Mouse (Mus musculus): ENCODE measurements around the gene Pccb. TPM values are rescaled to one million over a fixed set of nuclear protein-coding genes. Genes with fewer than 3 reads are reported as not detected.

Pccb gene
- polyA plus RNA-seq, 1 experiment, result 20.9 TPM

DNA sequence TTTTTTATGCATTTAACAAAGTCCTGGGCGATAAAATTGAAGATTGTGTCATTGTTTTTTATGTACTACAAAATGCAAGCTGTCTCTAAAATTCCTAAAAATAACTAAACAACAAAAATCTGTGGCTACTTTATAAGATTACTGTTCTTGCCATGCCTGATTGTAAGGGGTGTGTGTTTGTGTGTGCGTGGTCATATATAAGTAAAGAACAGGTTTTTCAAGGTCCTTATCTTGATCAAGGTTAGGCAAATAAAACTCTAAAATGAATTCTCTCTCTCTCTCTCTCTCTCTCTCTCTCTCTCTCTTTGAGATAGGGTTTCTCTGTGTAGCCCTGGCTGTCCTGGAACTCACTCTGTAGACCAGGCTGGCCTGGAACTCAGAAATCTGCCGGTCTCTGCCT is 17.3 kb upstream of the Pccb start:
- no peak for TF ChIP-seq CTCF (IDR thresholded peaks at IDR 0.05; ENCODE audit: extremely low read depth, insufficient read depth, insufficient read length, insufficient replicate concordance)
- TF ChIP-seq POLR2A (IDR thresholded peaks at IDR 0.05; ENCODE audit: low read depth, low read length), result no peak
- Histone ChIP-seq H3K36me3 (ENCODE audit: control insufficient read depth, insufficient read depth, low read length) (no peaks in the 10 kb centered on the region), H3K27me3 (ENCODE audit: control insufficient read depth, insufficient read depth, low read length) (no peaks in the 10 kb centered on the region; the same call in 1 of the 2 replicates), H3K27ac (ENCODE audit: insufficient read depth, low read length) (no peak overlapping the region), H3K4me1 (ENCODE audit: control insufficient read depth, insufficient read depth, insufficient read length) (no peaks in the 10 kb centered on the region), H3K4me3 (ENCODE audit: extremely low read depth, insufficient read depth, insufficient read length) (no peak overlapping the region)
- WGBS, result 92% methylated on average over 3 of the region's 3 CpGs
- no peak for DNase-seq (ENCODE audit: low read depth in 1 of 2, low spot score in 2 of 2)

DNA sequence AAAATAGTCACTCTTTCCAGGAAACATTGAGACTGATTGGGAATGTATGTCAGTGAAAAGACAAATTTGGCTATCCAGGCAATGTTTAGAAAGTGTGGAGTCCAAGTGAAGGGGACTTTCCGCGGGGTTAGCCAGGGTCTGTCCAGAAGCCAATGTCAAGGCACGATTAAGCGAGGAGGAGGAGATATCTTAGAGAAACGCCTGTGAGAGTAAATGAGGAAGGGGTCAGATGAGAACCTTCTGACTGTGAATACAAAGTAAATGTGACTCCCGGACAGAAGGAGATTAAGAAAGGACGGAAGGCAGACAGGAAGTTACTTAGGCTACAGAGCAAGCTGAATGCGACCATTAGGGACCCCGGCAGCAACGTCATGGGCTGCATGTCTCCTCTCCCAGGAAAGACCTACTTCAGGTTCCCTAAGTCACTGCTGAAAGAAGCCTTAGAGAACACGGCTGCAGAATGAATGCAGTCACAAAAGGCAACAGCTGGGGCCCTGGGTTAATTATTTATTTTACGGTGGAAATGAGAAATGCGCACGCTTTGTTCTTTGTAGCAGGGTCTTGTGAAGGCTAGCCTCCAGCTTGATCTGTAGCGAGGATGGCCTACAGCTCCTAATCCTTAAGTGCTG is 11.1 kb upstream of the Pccb start:
- Histone ChIP-seq H3K4me3 (ENCODE audit: extremely low read depth, insufficient read depth, insufficient read length) (no peak overlapping the region), H3K36me3 (ENCODE audit: control insufficient read depth, insufficient read depth, low read length) (no peaks in the 10 kb centered on the region), H3K27me3 (ENCODE audit: control insufficient read depth, insufficient read depth, low read length) (no peaks in the 10 kb centered on the region), H3K4me1 (ENCODE audit: control insufficient read depth, insufficient read depth, insufficient read length) (no peaks in the 10 kb centered on the region), H3K27ac (ENCODE audit: insufficient read depth, low read length) (0 out of 2 replicates have a peak overlapping the region, but pooled peaks have one; percentile 5)
- 35% methylated on average over 15 of the region's 15 CpGs for WGBS
- no peak for DNase-seq (ENCODE audit: low read depth in 1 of 2, low spot score in 2 of 2)
- no peak for TF ChIP-seq CTCF (IDR thresholded peaks at IDR 0.05; ENCODE audit: extremely low read depth, insufficient read depth, insufficient read length, insufficient replicate concordance)
- TF ChIP-seq POLR2A (IDR thresholded peaks at IDR 0.05; ENCODE audit: low read depth, low read length), result no peak

DNA sequence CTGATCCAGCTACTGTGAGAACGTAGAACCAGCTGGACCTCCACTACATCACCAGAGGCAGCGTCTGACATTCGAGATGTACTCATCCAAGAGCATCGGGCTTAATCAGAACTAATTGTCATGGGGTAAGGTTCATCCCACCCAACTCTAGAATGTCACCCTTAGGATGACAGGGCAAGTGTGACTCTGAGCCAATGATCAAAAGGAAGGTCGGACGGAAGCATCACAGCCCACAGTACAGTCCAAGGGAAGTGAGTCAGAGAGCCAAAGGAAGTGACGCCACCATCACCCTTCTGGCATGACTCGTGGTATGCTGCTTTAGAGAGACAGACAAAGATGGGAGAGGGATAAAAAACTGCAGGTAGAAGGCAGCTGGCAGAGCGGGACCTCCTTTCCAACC is 7.6 kb upstream of the Pccb start:
- Histone ChIP-seq H3K27ac (ENCODE audit: insufficient read depth, low read length) (no peak overlapping the region), H3K4me1 (ENCODE audit: control insufficient read depth, insufficient read depth, insufficient read length) (no peaks in the 10 kb centered on the region; the same call in 1 of the 2 replicates), H3K36me3 (ENCODE audit: control insufficient read depth, insufficient read depth, low read length) (no peaks in the 10 kb centered on the region), H3K4me3 (ENCODE audit: extremely low read depth, insufficient read depth, insufficient read length) (no peak overlapping the region), H3K27me3 (ENCODE audit: control insufficient read depth, insufficient read depth, low read length) (no peaks in the 10 kb centered on the region)
- no peak for DNase-seq (ENCODE audit: low read depth in 1 of 2, low spot score in 2 of 2)
- WGBS, result 73% methylated on average over 9 of the region's 9 CpGs
- no peak for TF ChIP-seq CTCF (IDR thresholded peaks at IDR 0.05; ENCODE audit: extremely low read depth, insufficient read depth, insufficient read length, insufficient replicate concordance)
- no peak for TF ChIP-seq POLR2A (IDR thresholded peaks at IDR 0.05; ENCODE audit: low read depth, low read length)

DNA sequence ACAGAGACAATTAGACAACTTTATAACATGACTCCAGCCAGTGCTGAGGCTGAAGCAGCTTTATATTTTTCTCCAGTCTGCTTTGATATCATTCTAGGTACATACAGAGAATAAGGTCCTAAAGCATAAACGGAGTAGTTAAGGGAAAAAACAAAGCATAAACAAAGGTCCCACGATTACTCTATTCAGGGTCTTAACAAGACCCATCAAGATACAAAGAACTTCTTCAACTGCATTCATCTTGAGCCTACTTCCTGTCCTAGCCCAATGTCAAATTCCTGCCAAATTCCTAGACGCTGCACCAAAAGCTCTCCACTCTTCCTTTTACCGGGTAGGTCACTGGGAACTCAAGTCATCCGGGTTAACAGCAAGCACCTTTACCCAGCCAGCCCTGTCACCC is 6.8 kb upstream of the Pccb start:
- Histone ChIP-seq H3K27me3 (ENCODE audit: control insufficient read depth, insufficient read depth, low read length) (no peaks in the 10 kb centered on the region), H3K36me3 (ENCODE audit: control insufficient read depth, insufficient read depth, low read length) (no peaks in the 10 kb centered on the region), H3K27ac (ENCODE audit: insufficient read depth, low read length) (no peak overlapping the region), H3K4me1 (ENCODE audit: control insufficient read depth, insufficient read depth, insufficient read length) (no peaks in the 10 kb centered on the region; the same call in 1 of the 2 replicates), H3K4me3 (ENCODE audit: extremely low read depth, insufficient read depth, insufficient read length) (no peak overlapping the region)
- TF ChIP-seq POLR2A (IDR thresholded peaks at IDR 0.05; ENCODE audit: low read depth, low read length), result no peak
- no peak for TF ChIP-seq CTCF (IDR thresholded peaks at IDR 0.05; ENCODE audit: extremely low read depth, insufficient read depth, insufficient read length, insufficient replicate concordance)
- 82% methylated on average over 5 of the region's 5 CpGs for WGBS
- no peak for DNase-seq (ENCODE audit: low read depth in 1 of 2, low spot score in 2 of 2)

DNA sequence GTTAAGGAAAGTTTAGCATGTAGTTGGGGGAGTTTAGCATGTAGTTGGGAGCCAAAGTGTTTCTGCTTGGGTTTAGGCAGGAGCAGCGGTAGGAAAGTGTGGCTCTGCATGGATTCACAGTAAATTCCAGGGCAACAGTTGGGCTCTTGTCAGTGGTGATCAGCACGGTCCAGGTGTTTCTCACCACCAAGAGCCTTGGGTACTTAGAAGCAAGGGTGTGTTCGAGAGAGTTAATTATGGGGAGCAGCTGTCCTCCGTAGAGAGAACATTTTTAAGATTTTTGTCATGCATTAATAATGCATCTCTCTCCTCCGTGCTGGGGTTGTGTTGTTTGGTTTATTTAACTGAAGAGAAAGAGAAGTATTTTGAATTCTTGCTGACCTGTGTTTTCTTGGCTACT is 3.9 kb upstream of the Pccb start:
- Histone ChIP-seq H3K27me3 (ENCODE audit: control insufficient read depth, insufficient read depth, low read length) (no peaks in the 10 kb centered on the region), H3K4me1 (ENCODE audit: control insufficient read depth, insufficient read depth, insufficient read length) (no peaks in the 10 kb centered on the region; the same call in 1 of the 2 replicates), H3K4me3 (ENCODE audit: extremely low read depth, insufficient read depth, insufficient read length) (no peak overlapping the region), H3K36me3 (ENCODE audit: control insufficient read depth, insufficient read depth, low read length) (no peaks in the 10 kb centered on the region), H3K27ac (ENCODE audit: insufficient read depth, low read length) (no peak overlapping the region)
- TF ChIP-seq CTCF (IDR thresholded peaks at IDR 0.05; ENCODE audit: extremely low read depth, insufficient read depth, insufficient read length, insufficient replicate concordance), result no peak
- no peak for TF ChIP-seq POLR2A (IDR thresholded peaks at IDR 0.05; ENCODE audit: low read depth, low read length)
- WGBS, result 84% methylated on average over 5 of the region's 5 CpGs
- no peak for DNase-seq (ENCODE audit: low read depth in 1 of 2, low spot score in 2 of 2)

DNA sequence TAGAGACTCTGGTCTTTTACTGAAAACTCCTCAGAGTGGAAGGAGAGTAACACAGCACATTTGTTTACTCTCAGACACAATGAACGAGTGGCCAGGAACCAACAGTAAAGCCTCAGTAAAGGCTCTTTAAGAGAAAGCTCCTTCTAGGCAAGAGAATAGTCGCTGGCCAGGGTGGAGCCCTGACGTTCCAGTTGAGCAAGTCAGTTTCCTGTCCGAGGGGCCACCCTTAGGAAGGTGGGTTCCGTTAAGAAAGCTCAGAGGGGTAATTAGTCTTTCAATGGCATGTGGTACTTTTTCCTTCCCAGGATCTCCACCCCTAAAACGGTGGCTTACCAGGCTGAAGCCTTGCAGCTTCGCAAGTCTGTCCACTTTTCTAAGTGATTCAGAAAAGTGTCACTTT is 2.7 kb upstream of the Pccb start:
- Histone ChIP-seq H3K27me3 (ENCODE audit: control insufficient read depth, insufficient read depth, low read length) (no peaks in the 10 kb centered on the region), H3K4me1 (ENCODE audit: control insufficient read depth, insufficient read depth, insufficient read length) (no peaks in the 10 kb centered on the region; the same call in 1 of the 2 replicates), H3K4me3 (ENCODE audit: extremely low read depth, insufficient read depth, insufficient read length) (no peak overlapping the region), H3K36me3 (ENCODE audit: control insufficient read depth, insufficient read depth, low read length) (no peaks in the 10 kb centered on the region), H3K27ac (ENCODE audit: insufficient read depth, low read length) (no peak overlapping the region)
- 15% methylated on average over 7 of the region's 7 CpGs for WGBS
- DNase-seq (ENCODE audit: low read depth in 1 of 2, low spot score in 2 of 2), result no peak
- TF ChIP-seq CTCF (IDR thresholded peaks at IDR 0.05; ENCODE audit: extremely low read depth, insufficient read depth, insufficient read length, insufficient replicate concordance), result no peak
- no peak for TF ChIP-seq POLR2A (IDR thresholded peaks at IDR 0.05; ENCODE audit: low read depth, low read length)

DNA sequence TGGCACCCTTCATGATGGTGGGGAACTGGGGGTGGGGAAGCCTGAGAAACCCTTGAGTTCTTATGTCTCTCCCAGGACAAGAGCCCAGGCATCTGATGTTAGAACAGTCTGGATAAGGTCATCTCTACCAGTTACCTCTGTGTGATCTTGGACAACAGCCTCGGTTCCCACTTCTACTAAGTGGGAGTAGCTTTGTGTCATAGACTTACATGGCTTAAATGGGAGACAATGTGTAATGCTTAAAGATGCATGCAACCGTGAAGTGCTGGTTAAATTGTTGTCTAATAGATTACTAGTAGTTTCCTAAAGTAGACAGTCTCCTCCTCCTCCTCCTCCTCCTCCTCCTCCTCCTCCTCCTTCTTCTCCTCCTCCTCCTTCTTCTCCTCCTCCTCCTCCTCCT is 2.2 kb upstream of the Pccb start:
- no peaks in the 10 kb centered on the region; the same call in 1 of the 2 replicates for H3K4me1 ChIP-seq (ENCODE audit: control insufficient read depth, insufficient read depth, insufficient read length)
- H3K27ac ChIP-seq (ENCODE audit: insufficient read depth, low read length), result no peak overlapping the region
- TF ChIP-seq CTCF (IDR thresholded peaks at IDR 0.05; ENCODE audit: extremely low read depth, insufficient read depth, insufficient read length, insufficient replicate concordance), result no peak
- no peak for TF ChIP-seq POLR2A (IDR thresholded peaks at IDR 0.05; ENCODE audit: low read depth, low read length)
- WGBS, result 68% methylated on average over 2 of the region's 2 CpGs
- no peak overlapping the region for H3K4me3 ChIP-seq (ENCODE audit: extremely low read depth, insufficient read depth, insufficient read length)
- no peaks in the 10 kb centered on the region for H3K36me3 ChIP-seq (ENCODE audit: control insufficient read depth, insufficient read depth, low read length)
- H3K27me3 ChIP-seq (ENCODE audit: control insufficient read depth, insufficient read depth, low read length), result no peaks in the 10 kb centered on the region
- no peak for DNase-seq (ENCODE audit: low read depth in 1 of 2, low spot score in 2 of 2)
